Mouse (Mus musculus) stomach, embryonic 15.5 days (tissue): ENCODE measurements around the gene Clca4b. TPM values are rescaled to one million over a fixed set of nuclear protein-coding genes. Genes with fewer than 3 reads are reported as not detected.
"Not testable (repeated sequence)": the region's sequence is repeated elsewhere in the genome, so short reads cannot be mapped to it uniquely, and the experiment has no call there.

ENCODE experiments used
- ATAC-seq: fragments of 200-750 bp; cut with Nextera tagmentation; 2 replicates; pipeline ENCODE4 v1.8.0; 2017; ENCODE audit warnings: low read depth, moderate number of reproducible peaks, moderate TSS enrichment; ENCODE audit not compliant: insufficient read depth, low FRiP score
- H3K27ac ChIP-seq: fragments of 300-500 bp; sonication (generic); 2 replicates; pipeline ENCODE4 v1.5.1; 2015; ENCODE audit warnings: mild to moderate bottlenecking, inconsistent platforms
- H3K27me3 ChIP-seq: fragments of 300-500 bp; sonication (generic); replicated peaks from 2 replicates; pipeline ENCODE4 v1.6.1; 2015; ENCODE audit warnings: inconsistent platforms
- H3K36me3 ChIP-seq: fragments of 300-500 bp; sonication (generic); 2 replicates; pipeline ENCODE4 v1.6.1; 2015; ENCODE audit warnings: inconsistent platforms
- H3K4me1 ChIP-seq: fragments of 300-500 bp; sonication (generic); 2 replicates; pipeline ENCODE4 v1.6.1; 2015; ENCODE audit warnings: inconsistent platforms
- H3K4me2 ChIP-seq: fragments of 300-500 bp; sonication (generic); 2 replicates; pipeline ENCODE4 v1.6.1; 2015; ENCODE audit warnings: mild to moderate bottlenecking, inconsistent platforms
- H3K4me3 ChIP-seq: fragments of 300-500 bp; sonication (generic); replicated peaks from 2 replicates; pipeline ENCODE4 v1.5.1; 2015; ENCODE audit warnings: inconsistent platforms
- H3K9ac ChIP-seq: fragments of 300-500 bp; sonication (generic); 2 replicates; pipeline ENCODE4 v1.6.1; 2015; ENCODE audit warnings: inconsistent platforms
- H3K9me3 ChIP-seq: fragments of 300-500 bp; sonication (generic); 2 replicates; pipeline ENCODE4 v1.6.1; 2016; ENCODE audit warnings: inconsistent platforms
- WGBS: fragments of 180-500 bp; shearing (Covaris S2); methylation state at CpG from one replicate; pipeline ENCODE4 v1.1.7; 2015; 5-methylcytosine and 5-hydroxymethylcytosine counted together
- polyA plus RNA-seq: library from polyadenylated mRNA; unstranded; fragments of >200 nt; fragmentation: Nextera tagmentation; extraction: Ambion mirVana; gene quantifications from 2 replicates; pipeline ENCODE4 v1.2.1, GENCODE M21; 2015

Clca4b gene
- 2.7 and 2.9 TPM in 2 replicates for polyA plus RNA-seq

DNA sequence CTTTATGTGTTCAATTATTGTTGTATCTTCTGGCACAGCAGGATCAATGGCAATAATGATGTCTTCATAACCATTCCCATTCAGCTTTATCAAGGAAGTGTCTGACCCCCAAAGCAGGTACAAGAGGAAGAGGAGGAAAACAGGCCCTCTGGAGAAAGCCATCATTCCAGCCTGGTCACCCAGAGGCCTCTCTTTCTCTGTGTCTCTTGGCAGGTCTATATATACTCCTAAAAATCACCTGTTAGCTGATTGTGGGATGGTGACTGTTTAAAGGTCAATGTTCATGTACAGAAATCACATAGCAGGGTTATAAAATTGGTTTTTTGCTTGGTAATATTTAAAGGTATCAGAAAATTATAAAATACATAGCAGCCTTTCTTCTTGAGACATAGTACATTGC lies at the start of gene Clca4b:
TSS of gene Clca4b (minus strand) at position 195 of the 400 bp plus-strand sequence.
- Histone ChIP-seq H3K9ac (no peak within 1 kb of the TSS), H3K9me3 (no peaks in the 10 kb centered on the region), H3K4me3 (no peak within 1 kb of the TSS), H3K27ac (no peak within 1 kb of the TSS), H3K4me1 (no peaks in the 10 kb centered on the region), H3K27me3 (no peaks in the 10 kb centered on the region), H3K4me2 (no peak within 1 kb of the TSS), H3K36me3 (no peaks in the 10 kb centered on the region)
- ATAC-seq = no peak

DNA sequence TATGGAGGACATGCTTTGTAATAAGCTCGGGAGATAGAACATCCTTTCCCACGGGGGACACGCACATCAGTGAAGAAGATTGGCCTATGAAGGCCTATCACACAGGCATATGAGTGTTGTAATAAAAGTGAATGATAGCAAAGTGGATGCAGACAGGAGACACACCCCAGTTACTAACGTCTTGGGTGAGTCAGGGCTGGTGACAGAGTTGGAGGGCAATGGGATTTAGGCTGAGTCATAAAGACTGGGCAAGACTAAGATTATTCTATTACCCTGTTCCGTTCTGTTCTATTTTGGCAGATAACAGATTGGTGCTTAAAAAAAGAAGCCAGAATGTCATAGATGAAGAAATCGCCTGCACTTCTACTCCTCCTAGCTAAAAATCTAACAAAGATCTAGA lies 48.2 kb upstream of the Clca4b start:
- WGBS = 78% methylated on average over 6 of the region's 6 CpGs
- H3K4me1 ChIP-seq = no peaks in the 10 kb centered on the region
- H3K9ac ChIP-seq = no peak overlapping the region
- ATAC-seq = no peak
- no peak overlapping the region for H3K27ac ChIP-seq
- no peaks in the 10 kb centered on the region for H3K9me3 ChIP-seq
- no peaks in the 10 kb centered on the region for H3K27me3 ChIP-seq
- H3K4me3 ChIP-seq = no peak overlapping the region
- H3K4me2 ChIP-seq = no peak overlapping the region
- H3K36me3 ChIP-seq = no peaks in the 10 kb centered on the region

DNA sequence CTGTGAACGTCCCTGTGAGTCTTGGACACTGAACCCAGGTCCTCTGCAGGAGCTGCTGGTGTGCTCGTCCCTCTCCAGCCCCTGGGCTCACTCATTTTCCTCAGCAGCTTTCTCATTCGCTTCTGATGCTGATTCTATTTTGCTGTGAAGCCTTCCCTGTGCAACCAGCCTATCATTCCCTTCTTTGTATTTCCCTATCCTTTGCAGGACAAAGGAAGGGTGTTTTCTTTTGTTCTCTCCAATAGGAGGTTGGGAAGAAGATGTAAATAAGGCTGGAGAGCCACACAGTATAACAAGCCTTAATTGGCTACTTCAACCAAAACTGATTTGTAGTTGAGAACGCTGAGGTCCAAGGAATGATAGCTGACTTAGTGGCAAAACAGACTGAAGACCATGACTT lies 45.3 kb upstream of the Clca4b start:
- H3K27me3 ChIP-seq = no peaks in the 10 kb centered on the region
- H3K9me3 ChIP-seq = no peaks in the 10 kb centered on the region
- H3K4me1 ChIP-seq = no peaks in the 10 kb centered on the region
- no peak overlapping the region for H3K4me2 ChIP-seq
- no peaks in the 10 kb centered on the region for H3K36me3 ChIP-seq
- no peak for ATAC-seq
- WGBS = 55% methylated on average over 4 of the region's 4 CpGs
- no peak overlapping the region for H3K27ac ChIP-seq
- H3K4me3 ChIP-seq = no peak overlapping the region
- H3K9ac ChIP-seq = no peak overlapping the region

DNA sequence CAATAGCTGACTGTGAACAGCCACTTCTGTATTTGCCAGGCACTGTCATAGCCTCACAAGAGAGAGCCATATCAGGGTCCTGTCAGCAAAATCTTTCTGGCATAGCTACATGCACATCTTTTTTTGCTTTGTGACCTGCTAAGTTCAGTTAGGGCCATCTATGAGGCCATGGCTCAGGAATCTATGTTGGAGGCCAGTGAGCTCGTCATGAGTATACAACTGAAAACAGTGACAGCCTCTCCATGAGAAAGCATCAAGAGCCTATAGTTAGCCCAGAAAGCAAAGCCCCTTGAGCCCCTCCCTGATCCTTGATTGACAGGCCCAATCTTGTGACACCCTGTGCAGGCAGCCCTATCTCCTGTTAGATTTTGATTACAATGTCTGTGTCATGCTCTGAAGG lies 43.8 kb upstream of the Clca4b start:
- Histone ChIP-seq H3K36me3 (no peaks in the 10 kb centered on the region), H3K27me3 (no peaks in the 10 kb centered on the region), H3K4me1 (no peaks in the 10 kb centered on the region), H3K4me3 (no peak overlapping the region), H3K4me2 (no peak overlapping the region), H3K27ac (no peak overlapping the region), H3K9ac (no peak overlapping the region), H3K9me3 (no peaks in the 10 kb centered on the region)
- no peak for ATAC-seq
- WGBS = 74% methylated on average over 1 of the region's 1 CpGs

GRCm38 (mm10) chr3:144974945-144975344 lies 42.6 kb upstream of the Clca4b start, which contains the start of gene Clca4a:
Gene Clca4a, minus strand, starts transcription at chr3:144975045.
- no peaks in the 10 kb centered on the region for H3K9me3 ChIP-seq
- H3K4me1 ChIP-seq = no peaks in the 10 kb centered on the region
- H3K36me3 ChIP-seq = no peaks in the 10 kb centered on the region
- no peak for ATAC-seq
- no peak within 1 kb of the TSS for H3K4me3 ChIP-seq
- H3K27me3 ChIP-seq = no peaks in the 10 kb centered on the region
- no peak within 1 kb of the TSS for H3K9ac ChIP-seq
- no peak within 1 kb of the TSS for H3K27ac ChIP-seq
- no peak within 1 kb of the TSS for H3K4me2 ChIP-seq

DNA sequence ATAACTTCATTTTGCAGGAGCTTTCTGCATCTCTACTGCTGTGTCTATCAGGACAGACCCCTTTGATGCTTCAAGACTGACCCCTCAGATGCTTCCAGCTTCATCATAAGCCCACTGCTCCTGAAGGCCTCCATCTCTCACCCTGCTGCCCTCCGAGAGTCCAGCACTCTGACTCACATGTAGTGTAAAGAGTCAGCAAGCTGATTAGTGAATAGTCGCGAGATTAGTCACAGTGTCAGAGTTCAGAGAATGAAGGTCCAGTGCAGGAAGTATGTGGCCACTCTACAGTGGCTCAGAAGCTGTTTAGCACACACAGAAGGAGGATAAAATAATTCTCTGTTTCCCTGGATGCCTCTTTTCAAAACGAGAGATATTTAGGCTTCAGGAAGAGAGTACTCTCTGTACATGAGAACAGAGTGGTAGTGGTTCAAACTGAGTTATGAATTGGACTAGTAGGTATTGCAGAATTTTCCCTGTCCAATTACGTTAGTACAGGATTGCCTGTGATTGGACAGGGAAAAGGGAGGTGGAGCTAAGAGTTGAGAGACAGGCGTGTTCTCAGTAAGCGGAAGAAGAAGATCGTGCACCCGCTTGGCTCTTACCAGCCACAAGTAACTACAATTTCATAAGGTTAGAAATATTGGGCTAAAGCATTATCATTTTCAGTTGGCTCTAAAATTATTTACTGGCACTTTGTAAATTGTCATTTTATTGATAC lies 39.4 kb upstream of the Clca4b start:
- no peaks in the 10 kb centered on the region for H3K4me1 ChIP-seq
- no peak overlapping the region for H3K27ac ChIP-seq
- no peak; the same call in 1 of the 2 replicates for ATAC-seq
- no peak overlapping the region for H3K4me2 ChIP-seq
- H3K9me3 ChIP-seq = no peaks in the 10 kb centered on the region
- no peaks in the 10 kb centered on the region for H3K27me3 ChIP-seq
- H3K9ac ChIP-seq = no peak overlapping the region
- WGBS = 78% methylated on average over 9 of the region's 9 CpGs
- no peak overlapping the region for H3K4me3 ChIP-seq
- H3K36me3 ChIP-seq = no peaks in the 10 kb centered on the region

GRCm38 (mm10) chr3:144969755-144970154 lies 37.4 kb upstream of the Clca4b start:
- ATAC-seq = no peak
- H3K36me3 ChIP-seq = no peaks in the 10 kb centered on the region
- 82% methylated on average over 1 of the region's 1 CpGs for WGBS
- no peak overlapping the region for H3K4me3 ChIP-seq
- H3K4me2 ChIP-seq = no peak overlapping the region
- H3K27ac ChIP-seq = no peak overlapping the region
- no peaks in the 10 kb centered on the region for H3K27me3 ChIP-seq
- no peaks in the 10 kb centered on the region for H3K4me1 ChIP-seq
- H3K9ac ChIP-seq = no peak overlapping the region
- no peaks in the 10 kb centered on the region for H3K9me3 ChIP-seq

- WGBS = 54% methylated on average over 4 of the region's 4 CpGs
- no peaks in the 10 kb centered on the region for H3K9me3 ChIP-seq
- H3K4me2 ChIP-seq = no peak overlapping the region
- no peak for ATAC-seq
- H3K9ac ChIP-seq = no peak overlapping the region
- no peak overlapping the region for H3K4me3 ChIP-seq
- no peaks in the 10 kb centered on the region for H3K4me1 ChIP-seq
- H3K27ac ChIP-seq = no peak overlapping the region
- no peaks in the 10 kb centered on the region for H3K27me3 ChIP-seq
- H3K36me3 ChIP-seq = no peaks in the 10 kb centered on the region
Measured at GRCm38 (mm10) chr3:144966074-144966473, 33.7 kb upstream of the Clca4b start.

DNA sequence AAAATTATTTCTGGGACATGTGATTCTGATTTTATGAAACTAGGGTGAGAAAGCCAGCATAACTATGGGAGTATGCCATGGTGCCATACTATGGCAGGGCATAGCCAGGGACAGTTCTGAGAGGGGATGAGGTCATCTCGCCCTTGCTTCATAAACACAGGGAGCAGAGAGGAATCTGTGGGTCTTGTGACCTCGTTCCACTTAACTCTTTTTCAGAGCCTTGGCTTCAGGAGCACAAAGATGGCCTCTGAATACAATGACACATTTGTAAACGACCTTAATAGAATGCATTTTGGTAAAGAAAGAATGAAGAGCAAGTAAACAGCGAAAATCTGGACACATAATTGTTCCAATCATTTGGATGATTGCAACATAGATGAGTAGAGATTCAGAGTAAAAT lies 18.5 kb upstream of the Clca4b start:
- no peak overlapping the region for H3K27ac ChIP-seq
- H3K36me3 ChIP-seq = no peaks in the 10 kb centered on the region
- H3K9me3 ChIP-seq = no peaks in the 10 kb centered on the region
- H3K4me2 ChIP-seq = no peak overlapping the region
- H3K9ac ChIP-seq = no peak overlapping the region
- ATAC-seq = no peak
- WGBS = 58% methylated on average over 4 of the region's 4 CpGs
- H3K27me3 ChIP-seq = no peaks in the 10 kb centered on the region
- no peak overlapping the region for H3K4me3 ChIP-seq
- no peaks in the 10 kb centered on the region for H3K4me1 ChIP-seq

DNA sequence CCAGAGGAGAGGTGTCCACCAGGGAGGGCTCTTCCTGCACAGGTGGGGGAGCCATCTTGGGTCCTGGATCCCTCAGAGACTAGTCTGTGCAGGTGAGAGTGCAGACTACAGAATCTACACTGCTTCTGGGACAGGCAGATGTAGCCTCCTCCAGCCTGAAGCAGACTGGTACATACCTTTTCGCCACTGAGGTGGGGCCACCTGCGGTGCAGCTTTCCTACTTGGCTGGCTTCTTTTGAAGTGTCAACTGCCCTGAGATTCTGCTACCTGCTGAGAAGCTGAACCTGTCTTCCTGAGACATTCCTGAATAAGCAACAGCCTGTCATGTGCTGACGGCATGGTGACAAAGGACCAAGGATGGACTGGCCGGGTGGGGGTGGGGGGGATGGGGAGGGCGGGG lies 15.0 kb upstream of the Clca4b start:
- not testable (repeated sequence) for ATAC-seq, H3K4me2 ChIP-seq, H3K4me3 ChIP-seq, H3K27ac ChIP-seq, H3K4me1 ChIP-seq, H3K9me3 ChIP-seq, H3K36me3 ChIP-seq, H3K9ac ChIP-seq, H3K27me3 ChIP-seq
- WGBS = 38% methylated on average over 5 of the region's 5 CpGs

GRCm38 (mm10) chr3:144933625-144934024 lies 1.3 kb upstream of the Clca4b start:
- not testable (repeated sequence) for H3K9me3 ChIP-seq, H3K9ac ChIP-seq, H3K4me3 ChIP-seq, H3K4me1 ChIP-seq, H3K27ac ChIP-seq, H3K4me2 ChIP-seq, H3K36me3 ChIP-seq, H3K27me3 ChIP-seq, ATAC-seq

- Histone ChIP-seq H3K4me3 (no peak overlapping the region), H3K4me1 (no peaks in the 10 kb centered on the region), H3K9ac (no peak overlapping the region), H3K27ac (no peak overlapping the region), H3K9me3 (no peaks in the 10 kb centered on the region), H3K4me2 (no peak overlapping the region), H3K27me3 (no peaks in the 10 kb centered on the region), H3K36me3 (no peaks in the 10 kb centered on the region)
- no peak for ATAC-seq
- WGBS = 85% methylated on average over 1 of the region's 1 CpGs
Measured at GRCm38 (mm10) chr3:144933011-144933491, 722 bp upstream of the Clca4b start.

DNA sequence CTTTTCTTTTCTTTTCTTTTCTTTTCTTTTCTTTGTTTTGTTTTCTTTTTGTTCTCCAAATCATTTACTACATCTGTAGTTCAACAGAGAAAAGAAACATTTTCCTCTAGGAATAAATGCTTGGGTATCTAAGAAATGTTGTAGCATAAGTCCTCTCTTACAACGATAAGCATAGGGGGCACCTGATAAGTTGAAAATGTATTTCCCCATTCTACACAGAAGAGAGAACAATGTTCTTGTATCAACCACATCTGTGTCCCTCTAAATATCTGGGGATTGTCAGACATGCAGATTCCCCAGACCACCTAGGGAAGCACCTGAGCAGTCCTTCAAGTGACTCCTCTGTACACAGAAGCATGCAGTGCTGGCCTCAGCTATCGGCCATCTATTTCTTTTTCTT lies 18.3 kb downstream of the Clca4b start:
- H3K4me1 ChIP-seq = no peaks in the 10 kb centered on the region
- WGBS = 85% methylated on average over 2 of the region's 2 CpGs
- no peaks in the 10 kb centered on the region for H3K9me3 ChIP-seq
- H3K4me3 ChIP-seq = no peak overlapping the region
- no peaks in the 10 kb centered on the region for H3K27me3 ChIP-seq
- no peak overlapping the region for H3K4me2 ChIP-seq
- H3K27ac ChIP-seq = no peak overlapping the region
- no peak overlapping the region for H3K9ac ChIP-seq
- ATAC-seq = no peak
- H3K36me3 ChIP-seq = no peaks in the 10 kb centered on the region
